Mouse (Mus musculus) ES-Bruce4 (cell line): ENCODE measurements around the gene Pip5k1b.

ENCODE experiments used
- EP300 ChIP-seq: IDR thresholded peaks from 2 replicates; pipeline ENCODE4 v1.6.1; 2011; ENCODE audit warnings: low read depth, low read length; ENCODE audit not compliant: insufficient read depth
- POLR2A ChIP-seq: IDR thresholded peaks from one replicate; pipeline ENCODE4 v1.8.1; 2011; ENCODE audit warnings: low read length; ENCODE audit not compliant: insufficient read depth

DNA sequence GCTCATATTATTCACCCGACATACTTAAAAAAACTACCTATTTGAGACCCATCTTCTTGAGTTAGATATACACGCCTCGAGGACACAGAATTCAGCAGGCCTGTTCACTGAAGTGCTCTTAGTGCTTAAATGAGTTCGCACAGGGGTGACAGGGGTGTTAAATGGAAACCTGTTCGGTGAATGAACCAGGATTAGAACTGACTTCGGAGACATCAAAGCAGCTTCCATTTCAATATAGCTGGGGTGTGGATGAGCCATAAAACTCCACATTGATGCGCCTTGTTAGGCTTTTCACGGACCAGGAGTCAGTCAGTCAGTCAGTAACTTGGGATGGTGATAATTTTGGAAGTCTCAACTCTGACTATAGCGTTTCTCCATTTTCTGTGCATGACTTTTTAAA, 34.5 kb downstream of the Pip5k1b start:
- TF ChIP-seq POLR2A (no peak), EP300 (no peak)
